Mouse (Mus musculus): Measurements from ENCODE around the gene Slit3.

The Slit3 gene

GRCm38 (mm10) chr11:35598732-35599131, 477.7 kb downstream of the Slit3 start:
- peak; percentile 33 to 65 for DNase-seq

GRCm38 (mm10) chr11:35601652-35602240, 480.7 kb downstream of the Slit3 start:
- DNase-seq, result peak; percentile 71 to 82

GRCm38 (mm10) chr11:35602586-35602985, 481.6 kb downstream of the Slit3 start:
- no peak for DNase-seq

GRCm38 (mm10) chr11:35603946-35604345, 482.9 kb downstream of the Slit3 start:
- peak; percentile 66 to 72 for DNase-seq

GRCm38 (mm10) chr11:35604848-35605790, 484.1 kb downstream of the Slit3 start:
- DNase-seq, result peak; percentile 67 to 71

GRCm38 (mm10) chr11:35607191-35607590, 486.2 kb downstream of the Slit3 start:
- peak in 1 of 2 experiments; percentile 17 for DNase-seq

GRCm38 (mm10) chr11:35608794-35609193, 487.8 kb downstream of the Slit3 start:
- DNase-seq, result peak in 1 of 2 experiments; percentile 22

- no peak for DNase-seq
Observed at GRCm38 (mm10) chr11:35612262-35612896, 491.4 kb downstream of the Slit3 start.

DNA sequence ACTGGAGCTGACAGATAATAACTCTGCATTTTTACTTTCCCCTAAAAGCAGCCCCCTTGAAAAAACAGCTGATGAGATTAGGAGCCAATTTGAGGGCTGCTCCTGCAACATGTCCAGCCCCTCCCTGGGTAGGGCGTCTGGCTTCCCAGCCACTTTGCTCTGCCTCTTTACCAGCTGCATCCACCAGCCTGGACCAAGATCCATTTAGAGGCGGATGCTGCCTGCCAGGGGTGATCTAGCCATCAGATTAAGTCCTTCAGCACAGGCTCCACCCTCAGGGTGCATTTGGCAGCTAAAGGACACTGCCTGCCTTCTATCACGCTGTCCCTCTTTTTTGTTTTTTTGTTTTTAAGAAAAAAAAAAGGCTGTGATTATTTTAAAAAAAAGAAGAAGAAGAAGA, 493.5 kb downstream of the Slit3 start:
- peak; percentile 53 to 62 for DNase-seq

- no peak for DNase-seq
Observed at GRCm38 (mm10) chr11:35619421-35619820, 498.4 kb downstream of the Slit3 start.

- DNase-seq, result no peak
Observed at GRCm38 (mm10) chr11:35622736-35623135, 501.7 kb downstream of the Slit3 start.

GRCm38 (mm10) chr11:35624515-35625270, 503.7 kb downstream of the Slit3 start:
- peak; percentile 73 to 79 for DNase-seq

- DNase-seq, result peak in 1 of 2 experiments; percentile 37
Observed at GRCm38 (mm10) chr11:35625576-35625975, 504.6 kb downstream of the Slit3 start.

- peak; percentile 50 to 60 for DNase-seq
Observed at GRCm38 (mm10) chr11:35626161-35626885, 505.3 kb downstream of the Slit3 start.

DNA sequence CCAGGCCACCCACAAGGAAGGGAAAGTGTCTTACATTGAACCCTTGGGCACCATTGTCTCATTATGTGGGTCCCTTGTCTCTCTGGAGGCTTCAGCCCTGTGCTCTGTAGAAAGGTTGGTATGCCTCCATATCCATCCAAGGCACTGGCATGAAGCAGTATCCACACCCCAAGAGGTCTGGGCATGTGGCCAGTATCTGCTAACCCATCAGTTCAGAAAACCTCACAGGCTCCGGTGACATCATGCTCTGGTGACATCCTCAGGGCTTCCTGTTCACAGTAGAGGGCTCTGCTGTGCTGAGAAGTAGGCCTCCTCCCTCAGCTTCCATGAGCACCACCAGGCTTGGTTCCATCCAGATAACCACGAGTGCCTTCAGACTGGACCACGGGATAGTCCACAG, 506.8 kb downstream of the Slit3 start:
- DNase-seq, result peak; percentile 75 to 81

GRCm38 (mm10) chr11:35632262-35632661, 511.2 kb downstream of the Slit3 start:
- no peak for DNase-seq

DNA sequence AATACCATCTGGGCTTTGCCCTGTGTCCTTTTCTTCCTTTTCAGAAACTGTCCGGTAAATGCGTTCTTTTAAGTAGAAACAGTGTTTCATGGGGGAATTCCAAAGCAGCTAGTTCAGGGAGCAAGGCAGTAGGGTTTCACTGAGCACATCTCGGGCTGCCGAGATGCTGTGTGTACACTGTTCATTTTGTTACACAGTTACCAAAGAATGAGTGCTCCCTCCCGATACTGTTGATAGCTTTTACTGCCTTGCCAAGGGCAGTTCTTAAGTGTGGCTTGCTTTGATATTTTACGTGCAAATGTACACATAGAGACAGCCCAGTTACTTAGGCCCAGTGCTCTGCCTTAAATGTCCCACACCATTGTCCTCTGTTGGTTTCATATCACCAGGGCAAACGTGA, 516.1 kb downstream of the Slit3 start:
- DNase-seq, result no peak

- DNase-seq, result peak; percentile 54 to 60
Observed at GRCm38 (mm10) chr11:35638862-35639384, 517.9 kb downstream of the Slit3 start.

- no peak for DNase-seq
Observed at GRCm38 (mm10) chr11:35639428-35639827, 518.4 kb downstream of the Slit3 start.

DNA sequence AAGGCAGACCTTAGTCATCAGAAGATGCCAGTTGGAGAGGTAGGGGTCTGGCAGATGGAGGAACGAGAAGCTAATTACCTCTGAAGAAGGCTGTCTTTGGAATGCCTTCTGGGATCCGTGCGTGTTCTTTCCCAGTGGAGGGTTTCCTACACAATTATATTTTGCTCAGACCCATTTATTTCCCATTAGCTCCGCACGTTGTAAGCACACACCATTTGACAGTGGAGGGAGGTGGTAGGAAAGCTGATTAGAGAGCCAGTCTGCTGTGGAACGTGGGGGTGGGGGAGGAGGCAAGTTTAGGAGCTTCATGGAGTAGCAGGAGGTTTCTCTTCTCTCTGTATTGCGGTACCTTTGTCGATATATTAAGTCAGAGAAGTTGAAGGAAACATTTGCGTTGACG, 530.3 kb downstream of the Slit3 start:
- no peak for DNase-seq

- no peak for DNase-seq
Observed at GRCm38 (mm10) chr11:35655836-35656235, 534.8 kb downstream of the Slit3 start.

DNA sequence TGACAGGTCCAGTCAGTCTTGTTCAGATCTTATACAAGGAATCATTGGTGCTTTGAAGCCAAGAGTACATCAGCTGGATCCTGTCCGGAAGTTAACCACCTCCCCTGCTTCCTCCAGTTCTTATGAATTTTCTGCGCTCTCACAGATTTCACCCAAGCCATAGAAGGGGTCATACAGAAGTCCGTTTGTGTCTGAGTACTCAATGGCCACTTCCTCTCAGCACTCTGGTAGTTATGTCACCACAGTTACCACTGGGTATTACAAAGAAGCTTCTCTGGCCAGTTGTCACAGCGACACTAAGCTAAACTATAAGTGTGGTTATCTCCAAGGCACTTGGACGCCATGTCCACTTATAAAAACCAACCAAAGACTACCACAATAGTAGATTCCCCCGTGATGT, 536.6 kb downstream of the Slit3 start:
- DNase-seq, result no peak
